Mouse (Mus musculus): ENCODE measurements around the gene Gramd1b.

DNA sequence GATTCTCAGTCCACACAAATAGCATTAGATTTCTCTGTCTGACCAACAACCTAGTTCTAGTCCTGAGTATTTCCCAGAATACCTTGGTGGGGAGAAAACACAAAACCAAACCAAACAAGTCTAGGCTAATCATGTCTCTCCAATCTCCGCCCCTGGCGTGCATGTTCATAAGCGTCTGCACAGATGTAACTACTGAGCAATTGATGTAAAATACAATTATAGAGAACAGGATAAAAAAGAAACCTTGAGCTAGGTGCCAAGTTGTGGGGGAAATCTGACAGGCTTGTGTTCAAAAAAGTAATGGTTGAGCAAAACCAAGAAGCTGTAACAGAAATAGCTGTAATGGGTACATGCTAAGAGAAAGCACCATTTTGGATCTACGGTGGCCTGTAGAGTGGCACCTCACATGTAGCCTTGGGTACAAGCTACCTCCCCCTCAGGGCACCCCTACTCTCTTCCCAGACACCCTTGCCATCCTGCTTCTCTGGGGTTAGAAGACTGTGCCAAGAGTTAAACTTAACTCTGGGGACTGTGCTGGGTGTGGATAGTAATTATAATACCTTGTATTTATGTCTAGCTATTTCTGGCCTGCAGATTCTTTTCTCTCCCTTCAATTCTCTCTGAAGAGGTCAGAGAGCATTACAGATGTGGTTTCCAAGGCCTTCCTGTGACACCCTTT lies 174.3 kb downstream of the Gramd1b start:
- no peak for TF ChIP-seq POLR2A (IDR thresholded peaks at IDR 0.05; ENCODE audit: borderline replicate concordance, insufficient read depth, low read length)
- TF ChIP-seq CTCF (IDR thresholded peaks at IDR 0.05; ENCODE audit: borderline replicate concordance, insufficient read depth, low read depth, low read length): no peak
